ENCODE assay signal across 11 mouse cellular contexts in genomic region chr7:4653780-4654179, GRCm38 (mm10). TPM values are rescaled to one million over a fixed set of nuclear protein-coding genes. Genes with fewer than 3 reads are reported as not detected.
DNase-seq lines count a peak whose midpoint lies in the region; ATAC-seq and TF ChIP-seq lines count a peak whose summit lies in the region.
"Had no signal": no experiment of that assay in that cellular context is flagged by ENCODE, and none has a peak within 500 bp of the region (broad histone marks: within the 10 kb centered on the region; RNA-seq: fewer than 3 reads in every experiment).

No protein-coding gene starts in this region.

- WGBS in forebrain, embryonic 13.5 days, result 88% methylated on average over 7 of the region's 7 CpGs
- WGBS in forebrain, postnatal 0 days, result 85% methylated on average over 7 of the region's 7 CpGs

- ATAC-seq in forebrain, embryonic 13.5 days, result no peak
- ATAC-seq in forebrain, postnatal 0 days, result no peak

- 0 out of 2 replicates have a peak overlapping the region, but pooled peaks have one; percentile 17 for H3K9ac ChIP-seq in forebrain, embryonic 13.5 days
- H3K9ac ChIP-seq in forebrain, postnatal 0 days, result no peak overlapping the region
- H3K9ac ChIP-seq: embryonic facial prominence, embryonic 15.5 days had no signal

- no peak for DNase-seq in forebrain, postnatal 0 days
- peak; percentile 46 for DNase-seq in right cerebral cortex, adult 18-20 months
- no peak for DNase-seq in right cerebral cortex, postnatal 25 days
- DNase-seq in thymus, postnatal 10 days (ENCODE audit: low spot score in 2 of 2), result peak; percentile 81 to 82
- no peak for DNase-seq in c-Kit-positive CD71-positive TER-119-positive erythroid progenitor cells, embryonic 14.5 days (ENCODE audit: low spot score)
- DNase-seq in cerebellum, postnatal 4 days (ENCODE audit: low spot score in 2 of 2), result no peak

- TF ChIP-seq CTCF in forebrain, postnatal 0 days (IDR thresholded peaks at IDR 0.05; ENCODE audit: low read depth), result no peak

- no peaks in the 10 kb centered on the region for H3K9me3 ChIP-seq in forebrain, embryonic 13.5 days (replicated peaks)
- no peaks in the 10 kb centered on the region for H3K9me3 ChIP-seq in forebrain, postnatal 0 days (ENCODE audit: low read length)
- no peaks in the 10 kb centered on the region for H3K9me3 ChIP-seq in megakaryocyte, embryonic 14.5 days
- H3K9me3 ChIP-seq: embryonic facial prominence, embryonic 15.5 days had no signal

- no peaks in the 10 kb centered on the region for H3K27me3 ChIP-seq in forebrain, embryonic 13.5 days
- no peaks in the 10 kb centered on the region for H3K27me3 ChIP-seq in forebrain, postnatal 0 days (ENCODE audit: insufficient read depth, low read length)
- no peaks in the 10 kb centered on the region for H3K27me3 ChIP-seq in megakaryocyte, embryonic 14.5 days (replicated peaks)
- H3K27me3 ChIP-seq: embryonic facial prominence, embryonic 15.5 days had no signal

- H3K36me3 ChIP-seq in forebrain, embryonic 13.5 days (ENCODE audit: poor library complexity, severe bottlenecking), result peaks cover 17% of the 10 kb centered on the region
- peaks cover 15% of the 10 kb centered on the region for H3K36me3 ChIP-seq in forebrain, postnatal 0 days (ENCODE audit: insufficient read depth)
- peaks cover 49% of the 10 kb centered on the region for H3K36me3 ChIP-seq in megakaryocyte, embryonic 14.5 days (replicated peaks; ENCODE audit: low read length)

- no peak overlapping the region for H3K4me2 ChIP-seq in forebrain, embryonic 13.5 days
- H3K4me2 ChIP-seq in forebrain, postnatal 0 days (ENCODE audit: low read depth), result no peak overlapping the region
- H3K4me2 ChIP-seq: embryonic facial prominence, embryonic 15.5 days had no signal

- no peak overlapping the region for H3K27ac ChIP-seq in forebrain, embryonic 13.5 days
- H3K27ac ChIP-seq in forebrain, postnatal 0 days (ENCODE audit: low read depth, low read length), result no peak overlapping the region

- H3K4me1 ChIP-seq in forebrain, embryonic 13.5 days, result peaks cover 40% of the 10 kb centered on the region
- H3K4me1 ChIP-seq in forebrain, postnatal 0 days (ENCODE audit: insufficient read depth), result peaks cover 10% of the 10 kb centered on the region
- peaks cover 79% of the 10 kb centered on the region for H3K4me1 ChIP-seq in megakaryocyte, embryonic 14.5 days

- no peak overlapping the region for H3K4me3 ChIP-seq in forebrain, embryonic 13.5 days
- H3K4me3 ChIP-seq in forebrain, postnatal 0 days (ENCODE audit: low read depth, low read length), result no peak overlapping the region
- H3K4me3 ChIP-seq in megakaryocyte, embryonic 14.5 days (replicated peaks), result peak overlapping the region; percentile 98
- H3K4me3 ChIP-seq: embryonic facial prominence, embryonic 15.5 days had no signal

RNA-seq across cellular contexts. Expression of gene Ppp6r1, which starts 5.0 kb away (rescaled TPM):
- 7.8 and 8.1 TPM in 2 replicates for polyA plus RNA-seq in forebrain, embryonic 13.5 days (2015; fragmentation: Nextera tagmentation; extraction: Ambion mirVana)
- 89.3 and 99.1 TPM in 2 replicates for total RNA-seq in forebrain, postnatal 0 days (2014; rRNA removed)
- 5.1 and 8.3 TPM in 2 replicates for polyA plus RNA-seq in forebrain, postnatal 0 days (2015; fragmentation: Nextera tagmentation; extraction: Ambion mirVana)
- polyA plus RNA-seq in megakaryocyte, embryonic 14.5 days (2012; ENCODE audit: insufficient read depth, low replicate concordance), result 361 and 465 TPM in 2 replicates

RNA-seq across cellular contexts. Expression of gene Tmem86b, which starts 22.6 kb away (rescaled TPM):
- 2.9 and 3.3 TPM in 2 replicates for polyA plus RNA-seq in forebrain, embryonic 13.5 days (2015; fragmentation: Nextera tagmentation; extraction: Ambion mirVana)
- 10.8 and 11.8 TPM in 2 replicates for total RNA-seq in forebrain, postnatal 0 days (2014; rRNA removed)
- polyA plus RNA-seq in forebrain, postnatal 0 days (2015; fragmentation: Nextera tagmentation; extraction: Ambion mirVana), result 0.64 and 0.70 TPM in 2 replicates
- polyA plus RNA-seq in megakaryocyte, embryonic 14.5 days (2012; ENCODE audit: insufficient read depth, low replicate concordance), result 5.3 and 15.1 TPM in 2 replicates

RNA-seq across cellular contexts. Expression of gene Hspbp1, which starts 31.1 kb away (rescaled TPM):
- 117 and 125 TPM in 2 replicates for polyA plus RNA-seq in forebrain, embryonic 13.5 days (2015; fragmentation: Nextera tagmentation; extraction: Ambion mirVana)
- 188 and 219 TPM in 2 replicates for total RNA-seq in forebrain, postnatal 0 days (2014; rRNA removed)
- 206 and 214 TPM in 2 replicates for polyA plus RNA-seq in forebrain, postnatal 0 days (2015; fragmentation: Nextera tagmentation; extraction: Ambion mirVana)
- 71.8 and 116 TPM in 2 replicates for polyA plus RNA-seq in megakaryocyte, embryonic 14.5 days (2012; ENCODE audit: insufficient read depth, low replicate concordance)

RNA-seq across cellular contexts. Expression of gene Brsk1, which starts 36.6 kb away (rescaled TPM):
- polyA plus RNA-seq in forebrain, embryonic 13.5 days (2015; fragmentation: Nextera tagmentation; extraction: Ambion mirVana), result 6.1 and 6.5 TPM in 2 replicates
- 188 and 205 TPM in 2 replicates for total RNA-seq in forebrain, postnatal 0 days (2014; rRNA removed)
- 4.6 and 6.2 TPM in 2 replicates for polyA plus RNA-seq in forebrain, postnatal 0 days (2015; fragmentation: Nextera tagmentation; extraction: Ambion mirVana)
- polyA plus RNA-seq in megakaryocyte, embryonic 14.5 days (2012; ENCODE audit: insufficient read depth, low replicate concordance), result 0.08 TPM in 1 of 2 replicates, not detected in the other

RNA-seq across cellular contexts. Expression of gene Ptprh, which starts 49.9 kb away (rescaled TPM):
- polyA plus RNA-seq in forebrain, embryonic 13.5 days (2015; fragmentation: Nextera tagmentation; extraction: Ambion mirVana), result 0.09 and 0.13 TPM in 2 replicates
- 0.54 and 2.9 TPM in 2 replicates for total RNA-seq in forebrain, postnatal 0 days (2014; rRNA removed)
- polyA plus RNA-seq in forebrain, postnatal 0 days (2015; fragmentation: Nextera tagmentation; extraction: Ambion mirVana), result 1.0 and 1.1 TPM in 2 replicates
- polyA plus RNA-seq in megakaryocyte, embryonic 14.5 days (2012; ENCODE audit: insufficient read depth, low replicate concordance), result 0.16 TPM in 1 of 2 replicates, not detected in the other
- polyA plus RNA-seq: C2C12; embryonic facial prominence, embryonic 15.5 days; limb, embryonic 11.5 days had no signal

Comparison
In these comparisons a context has a peak if more than half of its experiments do, and no peak if none do; other contexts are left out.
1. DNase-seq: peak in right cerebral cortex, adult 18-20 months (single experiment) and thymus, postnatal 10 days (2 of 2); none in forebrain, postnatal 0 days (single experiment), right cerebral cortex, postnatal 25 days (single experiment), c-Kit-positive CD71-positive TER-119-positive erythroid progenitor cells, embryonic 14.5 days (single experiment) and cerebellum, postnatal 4 days (0 of 2).
2. RNA of gene Ppp6r1, which starts 5.0 kb away (polyA plus RNA-seq): 361 to 465 TPM in megakaryocyte, embryonic 14.5 days; 5.1 to 8.3 TPM in forebrain, postnatal 0 days and 7.8 to 8.1 TPM in forebrain, embryonic 13.5 days; every median in the first group is over 10 times any median in the second.